Mouse (Mus musculus) midbrain, embryonic 14.5 days (tissue): Measurements from ENCODE around the gene Lrrc58. TPM values are rescaled to one million over a fixed set of nuclear protein-coding genes. Genes with fewer than 3 reads are reported as not detected.

ENCODE experiments used
- ATAC-seq: fragments of 200-750 bp; cut with Nextera tagmentation; 2 replicates; pipeline ENCODE4 v1.8.0; 2017; ENCODE audit warnings: moderate number of reproducible peaks, moderate library complexity; ENCODE audit not compliant: low FRiP score, low TSS enrichment
- DNase-seq: peaks from one replicate; pipeline ENCODE4 v3.0.0-alpha.2; 2015
- H3K27ac ChIP-seq: fragments of 300-500 bp; sonication (generic); replicated peaks from 2 replicates; pipeline ENCODE4 v1.5.1; 2014; ENCODE audit warnings: mild to moderate bottlenecking, low read depth, low read length, moderate library complexity
- H3K27me3 ChIP-seq: fragments of 300-500 bp; sonication (generic); 2 replicates; pipeline ENCODE4 v1.6.1; 2014; ENCODE audit warnings: low read length, control low read depth, mixed read lengths; ENCODE audit not compliant: control insufficient read depth, insufficient read depth
- H3K36me3 ChIP-seq: fragments of 300-500 bp; sonication (generic); 2 replicates; pipeline ENCODE4 v1.6.1; 2014; ENCODE audit warnings: low read length, control low read depth; ENCODE audit not compliant: control insufficient read depth, insufficient read depth
- H3K4me1 ChIP-seq: fragments of 300-500 bp; sonication (generic); 2 replicates; pipeline ENCODE4 v1.6.1; 2014; ENCODE audit warnings: mild to moderate bottlenecking, antibody characterized with exemption, low read length, control low read depth; ENCODE audit not compliant: control insufficient read depth, insufficient read depth
- H3K4me2 ChIP-seq: fragments of 300-500 bp; sonication (generic); 2 replicates; pipeline ENCODE4 v1.6.1; 2014; ENCODE audit warnings: mild to moderate bottlenecking, low read length, moderate library complexity
- H3K4me3 ChIP-seq: fragments of 300-500 bp; sonication (generic); replicated peaks from 2 replicates; pipeline ENCODE4 v1.5.1; 2014; ENCODE audit warnings: low read depth, low read length
- H3K9ac ChIP-seq: fragments of 300-500 bp; sonication (generic); replicated peaks from 2 replicates; pipeline ENCODE4 v1.6.1; 2014; ENCODE audit warnings: mild to moderate bottlenecking, low read length, moderate library complexity
- H3K9me3 ChIP-seq: fragments of 300-500 bp; sonication (generic); 2 replicates; pipeline ENCODE4 v1.6.1; 2016; ENCODE audit warnings: low read length, control low read depth, mixed read lengths; ENCODE audit not compliant: control insufficient read depth
- WGBS: fragments of 180-500 bp; shearing (Covaris S2); extraction: QIAGEN DNeasy Blood & Tissue Kit; methylation state at CpG from one replicate; pipeline ENCODE4 v1.1.7; 2014; 5-methylcytosine and 5-hydroxymethylcytosine counted together
- polyA plus RNA-seq: library from polyadenylated mRNA; unstranded; fragments of >200 nt; fragmentation: Nextera tagmentation; extraction: Ambion mirVana; gene quantifications from 2 replicates; pipeline ENCODE4 v1.2.1, GENCODE M21; 2014

Gene Lrrc58
- polyA plus RNA-seq, 1 experiment from 2014 or later, result 46.6 TPM

- no peak overlapping the region; the same call in 1 of the 2 replicates for H3K9ac ChIP-seq
- H3K4me3 ChIP-seq, result no peak overlapping the region
- 1% methylated on average over 7 of the region's 7 CpGs for WGBS
- H3K27ac ChIP-seq, result peak overlapping the region; percentile 83
- no peaks in the 10 kb centered on the region for H3K27me3 ChIP-seq
- peak overlapping the region; percentile 31 for H3K4me2 ChIP-seq
- ATAC-seq, result peak; percentile 38; the same call in 1 of the 2 replicates
- no peaks in the 10 kb centered on the region for H3K36me3 ChIP-seq
- peak; percentile 78 for DNase-seq
- H3K4me1 ChIP-seq, result peaks cover 22% of the 10 kb centered on the region
- H3K9me3 ChIP-seq, result no peaks in the 10 kb centered on the region
Observed at GRCm38 (mm10) chr16:37926087-37926486, 57.9 kb downstream of the Lrrc58 start.

GRCm38 (mm10) chr16:37927117-37927516 lies 58.9 kb downstream of the Lrrc58 start:
- H3K4me1 ChIP-seq, result peaks cover 22% of the 10 kb centered on the region
- H3K4me3 ChIP-seq, result no peak overlapping the region
- DNase-seq (peak; percentile 45), ATAC-seq (no peak)
- H3K27ac ChIP-seq, result peak overlapping the region; percentile 83
- no peaks in the 10 kb centered on the region for H3K27me3 ChIP-seq
- no peaks in the 10 kb centered on the region for H3K36me3 ChIP-seq
- WGBS, result 7% methylated on average over 4 of the region's 4 CpGs
- H3K9me3 ChIP-seq, result no peaks in the 10 kb centered on the region
- H3K9ac ChIP-seq, result no peak overlapping the region
- no peak overlapping the region for H3K4me2 ChIP-seq

GRCm38 (mm10) chr16:37929006-37929405 lies 60.8 kb downstream of the Lrrc58 start:
- Histone ChIP-seq H3K4me1 (peaks cover 22% of the 10 kb centered on the region), H3K36me3 (no peaks in the 10 kb centered on the region), H3K9me3 (no peaks in the 10 kb centered on the region), H3K4me2 (no peak overlapping the region), H3K4me3 (no peak overlapping the region), H3K9ac (no peak overlapping the region), H3K27ac (no peak overlapping the region), H3K27me3 (no peaks in the 10 kb centered on the region)
- no peak for ATAC-seq
- DNase-seq, result no peak
- 65% methylated on average over 2 of the region's 2 CpGs for WGBS

- H3K27me3 ChIP-seq, result no peaks in the 10 kb centered on the region
- no peak for ATAC-seq
- H3K36me3 ChIP-seq, result no peaks in the 10 kb centered on the region
- H3K4me2 ChIP-seq, result no peak overlapping the region
- no peak overlapping the region for H3K9ac ChIP-seq
- no peaks in the 10 kb centered on the region for H3K9me3 ChIP-seq
- peaks cover 22% of the 10 kb centered on the region for H3K4me1 ChIP-seq
- no peak overlapping the region for H3K4me3 ChIP-seq
- no peak overlapping the region for H3K27ac ChIP-seq
- 88% methylated on average over 2 of the region's 2 CpGs for WGBS
- DNase-seq, result no peak
Observed at GRCm38 (mm10) chr16:37929626-37930025, 61.4 kb downstream of the Lrrc58 start.

GRCm38 (mm10) chr16:37934932-37935331 lies 66.7 kb downstream of the Lrrc58 start:
- Histone ChIP-seq H3K36me3 (no peaks in the 10 kb centered on the region), H3K4me3 (no peak overlapping the region), H3K9me3 (no peaks in the 10 kb centered on the region), H3K9ac (no peak overlapping the region), H3K4me2 (no peak overlapping the region), H3K27ac (no peak overlapping the region), H3K27me3 (no peaks in the 10 kb centered on the region), H3K4me1 (peaks cover 9% of the 10 kb centered on the region)
- no peak for DNase-seq
- no peak for ATAC-seq
- 84% methylated on average over 2 of the region's 2 CpGs for WGBS

GRCm38 (mm10) chr16:37937276-37937675 lies 69.1 kb downstream of the Lrrc58 start:
- Histone ChIP-seq H3K9me3 (no peaks in the 10 kb centered on the region), H3K4me3 (no peak overlapping the region), H3K36me3 (no peaks in the 10 kb centered on the region), H3K9ac (no peak overlapping the region), H3K27me3 (no peaks in the 10 kb centered on the region), H3K4me1 (peaks cover 9% of the 10 kb centered on the region), H3K4me2 (no peak overlapping the region), H3K27ac (0 out of 2 replicates have a peak overlapping the region, but pooled peaks have one; percentile 20)
- 77% methylated on average over 8 of the region's 8 CpGs for WGBS
- ATAC-seq, result no peak
- DNase-seq, result no peak

Other genes with a start within 250 kb of the Lrrc58 start
- 68.6 and 76.9 TPM in 2 replicates for gene Ndufb4, start 213.9 kb upstream of the Lrrc58 start, polyA plus RNA-seq
- 52.6 and 105 TPM in 2 replicates for gene Fstl1, start 91.5 kb upstream of the Lrrc58 start, polyA plus RNA-seq
- gene Gm36028, start 7.2 kb upstream of the Lrrc58 start, polyA plus RNA-seq, result 0.20 TPM in 1 of 2 replicates, not detected in the other
- 5.6 and 7.6 TPM in 2 replicates for gene Gpr156, start 48.1 kb downstream of the Lrrc58 start, polyA plus RNA-seq
- gene Gsk3b, start 220.6 kb downstream of the Lrrc58 start, polyA plus RNA-seq, result 197 and 216 TPM in 2 replicates